Mouse (Mus musculus): ENCODE results near the gene Ndufs6. TPM values are rescaled to one million over a fixed set of nuclear protein-coding genes. Genes with fewer than 3 reads are reported as not detected.

The Ndufs6 gene
- total and polyA plus RNA-seq, 3 experiments, result 266 to 276 TPM; not detected in 1

- no peak overlapping the region for H3K27ac ChIP-seq (ENCODE audit: control insufficient read depth, low read depth, low read length)
- no peaks in the 10 kb centered on the region for H3K79me2 ChIP-seq (ENCODE audit: control insufficient read depth, insufficient read depth, low read length, poor library complexity)
- H3K36me3 ChIP-seq (ENCODE audit: control insufficient read depth in 1 of 2, insufficient read depth in 2 of 2, low read length in 2 of 2), result peaks cover 0 to 16% of the 10 kb centered on the region in 2 experiments; a peak in 2 of 4 replicates
- H3K4me1 ChIP-seq (ENCODE audit: control insufficient read depth in 1 of 2, insufficient read depth in 2 of 2, low read length in 2 of 2), result peaks cover 0 to 17% of the 10 kb centered on the region in 2 experiments; a peak in 2 of 4 replicates
- no peaks in the 10 kb centered on the region for H3K9me3 ChIP-seq (replicated peaks; ENCODE audit: insufficient read depth, low read length)
- H3K27me3 ChIP-seq (ENCODE audit: control insufficient read depth in 1 of 2, insufficient read depth in 2 of 2, low read length in 2 of 2), result no peaks in the 10 kb centered on the region
- no peak for TF ChIP-seq ZKSCAN1 (IDR thresholded peaks at IDR 0.05; ENCODE audit: low read depth, low read length)
- no peak for TF ChIP-seq MYC (IDR thresholded peaks at IDR 0.05; ENCODE audit: low read depth, low read length)
- no peak for TF ChIP-seq CTCF (IDR thresholded peaks at IDR 0.05 in 2 of 3, conservative IDR thresholded peaks at IDR 0.05 in 1 of 3; ENCODE audit: control insufficient read depth in 1 of 3, insufficient read depth in 1 of 3, low read depth in 2 of 3, low read length in 3 of 3, poor library complexity in 1 of 3, severe bottlenecking in 1 of 3)
- TF ChIP-seq JUND (IDR thresholded peaks at IDR 0.05; ENCODE audit: low read depth, low read length), result no peak
- TF ChIP-seq EP300 (IDR thresholded peaks at IDR 0.05; ENCODE audit: low read depth in 1 of 2, low read length in 2 of 2), result no peak
- TF ChIP-seq CHD1 (IDR thresholded peaks at IDR 0.05; ENCODE audit: low read depth, low read length), result no peak
- no peak for TF ChIP-seq CHD2 (IDR thresholded peaks at IDR 0.05; ENCODE audit: low read length)
- no peak for DNase-seq (ENCODE audit: low read depth, low spot score)
- H3K4me3 ChIP-seq (ENCODE audit: control insufficient read depth in 1 of 2, insufficient read depth in 1 of 2, low read depth in 2 of 2, low read length in 2 of 2), result no peak overlapping the region
- no peak overlapping the region for H3K9ac ChIP-seq (ENCODE audit: control insufficient read depth, low read depth, low read length, poor library complexity, severe bottlenecking)
Observed at GRCm38 (mm10) chr13:73347171-73347570, 18.8 kb upstream of the Ndufs6 start.

GRCm38 (mm10) chr13:73346743-73347142 lies 18.4 kb upstream of the Ndufs6 start:
- Histone ChIP-seq H3K27me3 (ENCODE audit: control insufficient read depth in 1 of 2, insufficient read depth in 2 of 2, low read length in 2 of 2) (no peaks in the 10 kb centered on the region), H3K4me1 (ENCODE audit: control insufficient read depth in 1 of 2, insufficient read depth in 2 of 2, low read length in 2 of 2) (peaks cover 0 to 15% of the 10 kb centered on the region in 2 experiments; a peak in 2 of 4 replicates), H3K27ac (ENCODE audit: control insufficient read depth, low read depth, low read length) (no peak overlapping the region), H3K9me3 (replicated peaks; ENCODE audit: insufficient read depth, low read length) (no peaks in the 10 kb centered on the region), H3K9ac (ENCODE audit: control insufficient read depth, low read depth, low read length, poor library complexity, severe bottlenecking) (no peak overlapping the region), H3K36me3 (ENCODE audit: control insufficient read depth in 1 of 2, insufficient read depth in 2 of 2, low read length in 2 of 2) (peaks cover 0 to 16% of the 10 kb centered on the region in 2 experiments; a peak in 2 of 4 replicates), H3K4me3 (ENCODE audit: control insufficient read depth in 1 of 2, insufficient read depth in 1 of 2, low read depth in 2 of 2, low read length in 2 of 2) (no peak overlapping the region), H3K79me2 (ENCODE audit: control insufficient read depth, insufficient read depth, low read length, poor library complexity) (no peaks in the 10 kb centered on the region)
- no peak for TF ChIP-seq TCF12 (IDR thresholded peaks at IDR 0.05; ENCODE audit: low read depth, low read length)
- no peak for TF ChIP-seq HCFC1 (IDR thresholded peaks at IDR 0.05; ENCODE audit: low read depth, low read length)
- no peak for TF ChIP-seq MYC (IDR thresholded peaks at IDR 0.05; ENCODE audit: low read depth, low read length)
- no peak for TF ChIP-seq MAX (IDR thresholded peaks at IDR 0.05; ENCODE audit: low read length)
- no peak for TF ChIP-seq ETS1 (IDR thresholded peaks at IDR 0.05; ENCODE audit: low read depth, low read length)
- no peak for DNase-seq (ENCODE audit: low read depth, low spot score)

- Histone ChIP-seq H3K36me3 (ENCODE audit: control insufficient read depth in 1 of 2, insufficient read depth in 2 of 2, low read length in 2 of 2) (peaks cover 0 to 16% of the 10 kb centered on the region in 2 experiments; a peak in 2 of 4 replicates), H3K9me3 (replicated peaks; ENCODE audit: insufficient read depth, low read length) (no peaks in the 10 kb centered on the region), H3K9ac (ENCODE audit: control insufficient read depth, low read depth, low read length, poor library complexity, severe bottlenecking) (no peak overlapping the region), H3K27me3 (ENCODE audit: control insufficient read depth in 1 of 2, insufficient read depth in 2 of 2, low read length in 2 of 2) (no peaks in the 10 kb centered on the region), H3K4me3 (ENCODE audit: control insufficient read depth in 1 of 2, insufficient read depth in 1 of 2, low read depth in 2 of 2, low read length in 2 of 2) (peak overlapping the region in 1 of 2 experiments; percentile 11; a peak in 2 of 4 replicates), H3K4me1 (ENCODE audit: control insufficient read depth in 1 of 2, insufficient read depth in 2 of 2, low read length in 2 of 2) (peaks cover 0 to 9% of the 10 kb centered on the region in 2 experiments; a peak in 2 of 4 replicates), H3K79me2 (ENCODE audit: control insufficient read depth, insufficient read depth, low read length, poor library complexity) (no peaks in the 10 kb centered on the region), H3K27ac (ENCODE audit: control insufficient read depth, low read depth, low read length) (no peak overlapping the region)
- TF ChIP-seq USF1 (IDR thresholded peaks at IDR 0.05; ENCODE audit: low read depth, low read length) (no peak), CHD2 (IDR thresholded peaks at IDR 0.05; ENCODE audit: low read length) (no peak), RCOR1 (IDR thresholded peaks at IDR 0.05; ENCODE audit: low read depth, low read length) (no peak), MAFK (IDR thresholded peaks at IDR 0.05; ENCODE audit: borderline replicate concordance, low read depth, low read length) (no peak), TCF12 (IDR thresholded peaks at IDR 0.05; ENCODE audit: low read depth, low read length) (no peak), POLR2AphosphoS5 (IDR thresholded peaks at IDR 0.05; ENCODE audit: borderline replicate concordance, low read depth, low read length) (no peak), SMC3 (IDR thresholded peaks at IDR 0.05; ENCODE audit: low read depth, low read length) (no peak), CTCF (IDR thresholded peaks at IDR 0.05 in 2 of 3, conservative IDR thresholded peaks at IDR 0.05 in 1 of 3; ENCODE audit: control insufficient read depth in 1 of 3, insufficient read depth in 1 of 3, low read depth in 2 of 3, low read length in 3 of 3, poor library complexity in 1 of 3, severe bottlenecking in 1 of 3) (no peak)
- no peak for DNase-seq (ENCODE audit: low read depth, low spot score)
Observed at GRCm38 (mm10) chr13:73346131-73346530, 17.8 kb upstream of the Ndufs6 start.
